Mouse (Mus musculus): Measurements from ENCODE around the gene Gm10663.

The Gm10663 gene

DNA sequence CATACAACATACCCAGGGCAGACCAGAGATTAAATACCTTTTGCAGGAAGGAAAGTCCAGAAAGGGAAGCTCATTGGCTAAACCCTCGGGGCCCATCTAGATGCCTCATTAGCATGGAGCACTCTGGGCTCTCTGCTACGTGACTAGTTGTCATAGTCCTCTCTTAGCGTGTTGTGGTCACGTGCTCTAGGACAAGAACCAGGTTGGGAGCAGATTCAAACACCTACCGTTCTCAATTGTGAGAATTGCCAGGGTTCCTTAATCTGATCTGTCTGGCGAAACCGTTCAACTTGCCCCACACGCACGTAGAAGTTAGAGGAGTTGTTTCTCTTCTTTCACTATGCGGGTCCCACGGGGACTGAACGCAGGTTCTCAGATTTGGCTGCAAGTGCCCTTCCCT, 13.3 kb downstream of the Gm10663 start:
- no peak for DNase-seq

DNA sequence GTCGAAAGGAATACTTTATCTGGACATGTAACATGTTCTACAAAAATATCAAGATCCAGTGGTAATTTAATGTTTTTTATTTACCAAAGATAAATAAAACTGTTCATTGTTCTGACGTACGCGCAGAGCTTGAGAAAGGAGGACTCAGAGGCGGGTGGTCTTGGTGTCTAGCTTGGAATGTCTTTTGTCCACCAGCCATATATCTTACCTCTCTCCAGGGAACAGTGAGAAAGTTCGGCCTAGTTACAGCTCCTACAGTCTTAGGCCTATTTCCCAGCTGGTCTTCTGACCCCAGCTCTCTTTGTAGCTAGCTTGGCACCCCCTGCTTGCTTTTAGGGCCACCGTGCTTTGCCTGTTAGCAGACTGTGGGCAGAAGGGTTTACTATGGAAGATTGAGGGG, 14.9 kb downstream of the Gm10663 start:
- DNase-seq, result no peak

DNA sequence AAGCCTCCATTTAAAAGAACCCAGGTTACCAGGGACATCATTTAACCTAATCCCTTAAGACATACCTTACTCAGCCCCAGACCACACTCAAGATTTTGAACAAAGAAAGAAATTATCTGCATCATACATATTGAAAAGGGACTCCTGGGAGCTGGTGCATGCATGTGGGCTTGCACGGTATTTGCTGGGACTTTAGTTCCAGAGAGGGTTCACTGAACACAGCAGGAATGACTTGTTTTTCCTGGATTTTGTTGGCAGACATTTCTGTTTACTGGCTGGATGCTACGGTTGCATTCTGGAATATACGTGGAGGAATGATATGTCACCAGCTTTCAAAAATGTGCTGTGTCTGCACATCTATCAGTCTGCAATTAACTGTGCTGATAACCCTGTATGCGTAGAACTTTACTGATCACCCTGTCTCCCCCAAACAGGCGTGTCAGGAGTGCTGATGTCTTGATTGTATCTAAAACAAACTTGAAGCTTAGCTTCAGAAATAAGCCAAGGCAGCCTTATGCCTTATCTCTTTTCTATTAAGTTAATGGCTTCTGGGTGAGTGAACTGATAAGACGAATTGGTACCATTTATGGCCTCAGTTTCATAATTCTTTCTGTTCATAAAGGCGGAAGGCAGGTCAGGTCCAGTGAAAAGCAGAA, 23.1 kb downstream of the Gm10663 start:
- no peak for DNase-seq

DNA sequence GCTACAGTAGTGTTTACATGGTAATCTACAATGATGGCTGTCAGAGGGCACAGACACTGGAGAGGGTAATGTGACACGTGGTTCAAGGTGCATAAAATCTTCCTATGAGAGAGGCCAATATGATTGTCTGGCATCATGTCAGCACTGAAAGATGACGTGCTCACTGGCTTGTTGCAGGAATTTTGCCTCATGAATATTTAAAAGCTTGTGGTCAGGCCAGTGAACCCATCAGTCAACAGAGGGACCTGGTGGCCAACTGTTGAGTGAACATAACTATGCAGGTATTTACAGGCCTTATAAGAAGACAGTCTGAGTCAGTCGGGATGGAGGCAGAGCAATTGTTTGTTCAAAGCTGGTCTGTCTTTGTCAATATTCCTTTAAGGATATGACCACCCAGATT, 24.9 kb downstream of the Gm10663 start:
- DNase-seq, result no peak

DNA sequence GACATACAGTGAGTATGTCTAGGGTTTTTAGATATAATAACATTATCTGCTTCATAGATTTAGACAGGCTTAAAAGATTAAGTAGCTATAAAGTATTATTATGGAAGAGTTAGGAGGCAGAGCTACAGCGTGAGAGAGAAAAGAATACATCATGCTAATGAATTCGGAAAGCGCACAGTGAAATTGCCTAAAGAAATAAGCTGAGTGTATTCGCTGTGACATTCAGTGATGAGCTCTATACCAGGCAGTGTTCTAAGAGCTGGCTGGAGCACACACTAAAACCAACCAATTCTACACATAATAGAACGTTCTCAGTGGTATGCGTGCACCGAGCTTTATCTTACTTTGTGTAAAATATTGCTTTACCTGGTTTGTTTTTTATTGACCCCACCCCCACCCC, 28.8 kb downstream of the Gm10663 start:
- DNase-seq, result no peak

DNA sequence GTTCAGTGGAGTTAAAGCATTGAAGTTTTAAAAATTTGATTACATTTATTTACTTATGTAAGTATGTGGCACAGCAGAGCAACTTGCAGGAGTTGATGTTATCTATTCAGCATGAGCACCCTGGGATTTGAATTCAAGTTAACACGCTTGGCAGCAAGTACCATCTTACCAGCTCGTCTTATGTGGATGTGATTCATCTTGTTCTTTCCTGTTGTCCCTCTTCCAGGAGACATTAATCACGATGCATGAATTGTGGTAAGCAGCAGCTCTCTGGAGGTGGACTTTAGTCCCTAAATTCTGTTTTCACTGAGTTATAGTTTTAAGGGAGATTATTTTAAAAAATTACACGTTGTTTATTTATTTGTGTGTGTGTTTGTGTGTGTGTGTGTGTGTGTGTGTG, 29.2 kb downstream of the Gm10663 start:
- no peak for DNase-seq

DNA sequence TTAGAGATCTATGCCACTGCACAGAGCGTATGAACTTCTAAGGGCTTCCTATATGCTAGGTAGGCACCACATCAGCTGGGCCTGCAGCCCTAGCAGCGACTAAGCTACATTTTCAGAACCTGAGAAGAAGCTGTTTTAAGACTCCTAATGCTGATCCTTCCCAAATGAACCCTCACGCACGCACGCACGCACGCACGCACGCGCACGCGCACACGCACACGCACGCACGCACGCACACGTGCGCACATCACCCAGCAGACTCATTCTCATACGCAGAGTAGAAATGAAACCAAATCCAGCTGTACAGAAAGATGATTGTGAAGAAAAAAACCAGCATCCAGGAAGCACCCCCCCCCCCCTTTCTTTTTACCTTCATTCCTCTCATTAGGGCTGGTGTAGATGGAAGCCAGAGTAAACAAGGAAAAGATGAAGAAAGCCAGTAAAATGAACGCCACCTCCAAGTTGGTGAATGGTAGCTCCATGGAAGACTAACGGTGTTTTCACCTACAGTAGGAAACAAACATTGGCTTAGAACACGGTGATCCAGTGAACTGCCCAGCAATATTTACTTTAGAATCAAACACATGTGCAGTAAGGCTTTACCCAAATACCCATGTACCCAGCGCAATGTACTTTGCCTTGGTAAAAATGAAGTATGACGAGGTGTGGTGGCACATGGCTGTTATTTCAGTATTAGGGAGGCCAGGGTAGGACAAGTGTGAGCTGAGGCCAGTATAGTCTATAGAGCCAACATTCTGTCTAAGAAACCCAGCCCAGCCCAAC, 33.3 kb downstream of the Gm10663 start:
- no peak for DNase-seq

DNA sequence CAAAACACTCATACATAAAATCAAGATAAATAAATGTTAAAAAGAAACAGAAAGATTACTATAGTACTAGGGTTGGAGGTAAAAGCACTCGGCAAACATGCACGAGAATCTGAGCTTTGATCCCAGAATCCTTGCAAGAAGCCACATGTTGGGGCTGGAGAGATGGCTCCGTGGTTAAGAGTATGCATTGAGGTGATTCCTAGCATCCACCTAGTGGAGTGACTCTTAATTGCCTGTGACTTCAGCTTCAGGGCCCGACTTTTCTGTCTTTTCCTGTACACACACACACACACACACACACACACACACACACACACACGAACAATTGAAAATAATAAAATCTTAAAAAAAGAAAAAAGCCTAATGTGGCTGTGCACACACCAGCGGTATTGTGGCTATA, 34.1 kb downstream of the Gm10663 start:
- no peak for DNase-seq

DNA sequence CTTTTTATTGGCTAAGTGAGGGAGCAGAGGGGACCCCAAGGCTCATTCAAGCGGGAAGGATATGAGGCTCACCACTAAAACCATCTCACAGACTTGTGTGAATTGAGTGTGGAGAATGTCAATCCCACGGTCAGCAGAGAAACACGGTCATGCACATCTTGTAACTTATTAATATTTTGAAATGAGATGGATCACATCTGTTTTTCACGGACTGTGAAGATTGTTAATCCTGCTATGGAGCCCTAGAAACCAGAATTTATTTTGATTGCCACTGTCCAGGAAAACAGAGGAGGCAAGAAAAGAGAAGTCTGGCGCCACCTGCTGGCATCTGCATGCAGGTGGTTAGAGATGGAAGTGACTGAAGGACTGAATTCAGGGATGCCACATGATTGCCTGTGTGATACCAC, 35.5 kb downstream of the Gm10663 start:
- peak; percentile 59 to 80 for DNase-seq

DNA sequence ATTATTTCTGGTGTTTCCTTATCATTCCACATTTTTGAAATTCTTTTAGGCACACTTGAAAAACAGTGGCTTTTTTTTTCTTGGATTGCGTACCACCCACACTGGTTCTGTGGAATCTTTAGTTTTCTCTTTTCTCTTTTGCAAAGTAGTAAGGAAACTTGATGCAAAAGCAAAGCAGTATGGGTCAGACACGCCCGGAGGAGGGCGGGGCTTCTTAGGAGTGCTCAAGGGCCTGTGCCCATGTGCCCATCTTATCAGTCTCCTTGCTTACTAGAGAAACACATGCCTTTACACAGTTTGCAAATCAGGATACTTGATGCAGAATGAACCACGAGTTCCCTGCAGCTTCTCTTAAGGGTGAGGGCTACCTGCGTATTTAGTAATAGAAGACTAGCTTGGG, 37.3 kb downstream of the Gm10663 start:
- DNase-seq, result no peak

DNA sequence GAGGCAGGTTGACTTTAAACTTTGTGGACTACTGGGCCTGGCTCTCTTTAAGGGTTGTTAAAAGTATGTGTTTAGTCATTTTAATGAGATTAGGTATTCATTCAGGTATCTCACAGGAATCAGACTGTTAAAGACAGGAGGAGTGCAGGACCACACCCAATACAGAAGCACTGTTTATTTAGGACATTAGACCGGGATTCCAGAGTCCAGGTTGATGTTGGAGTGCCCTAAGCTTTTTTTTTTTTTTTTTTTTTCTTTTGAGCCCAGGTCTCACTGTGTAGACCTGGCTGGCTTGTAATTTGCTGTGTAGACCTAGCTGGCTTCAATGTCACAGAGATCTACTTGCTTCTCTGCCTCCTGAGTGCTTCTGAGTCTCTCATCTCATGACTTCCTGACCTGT, 51.2 kb downstream of the Gm10663 start:
- no peak for DNase-seq

DNA sequence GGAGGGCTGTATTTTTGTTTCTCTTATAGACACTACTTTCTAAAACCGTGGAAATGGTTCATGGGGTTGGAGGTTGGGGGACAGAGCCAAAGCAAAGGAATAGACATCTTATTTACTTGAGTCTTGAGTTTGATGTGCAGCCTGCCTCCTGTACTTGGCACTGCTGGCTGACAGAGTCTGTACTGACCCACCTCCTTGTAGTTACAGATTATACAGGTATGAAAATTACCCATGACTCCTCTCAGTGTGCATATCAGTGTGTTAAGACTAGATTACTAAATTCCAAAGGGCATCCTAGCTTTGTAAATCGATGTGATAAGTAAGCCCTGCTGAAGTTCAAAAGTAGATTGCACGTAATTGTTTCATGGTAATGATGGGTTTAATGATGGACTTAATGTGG, 51.6 kb downstream of the Gm10663 start:
- no peak for DNase-seq
